Mouse (Mus musculus) forebrain, postnatal 0 days (tissue): ENCODE results near the gene Vmn1r226. TPM values are rescaled to one million over a fixed set of nuclear protein-coding genes. Genes with fewer than 3 reads are reported as not detected.

Experiments
- ATAC-seq: fragments of 200-750 bp; cut with Nextera tagmentation; 2 replicates; pipeline ENCODE4 v1.8.0; 2017; ENCODE audit warnings: mild to moderate bottlenecking, moderate library complexity
- DNase-seq: peaks from one replicate; pipeline ENCODE4 v3.0.0-alpha.2; 2015
- H3K27ac ChIP-seq: fragments of 300-500 bp; sonication (generic); 2 replicates; pipeline ENCODE4 v1.5.1; 2014; ENCODE audit warnings: low read depth, mild to moderate bottlenecking, antibody characterized with exemption, low read length, moderate library complexity, mixed read lengths
- H3K27me3 ChIP-seq: fragments of 300-500 bp; sonication (generic); 2 replicates; pipeline ENCODE4 v1.6.1; 2014; ENCODE audit warnings: mild to moderate bottlenecking, low read length, mixed read lengths; ENCODE audit not compliant: insufficient read depth
- H3K36me3 ChIP-seq: fragments of 300-500 bp; sonication (generic); 2 replicates; pipeline ENCODE4 v1.6.1; 2014; ENCODE audit warnings: mild to moderate bottlenecking, moderate library complexity; ENCODE audit not compliant: insufficient read depth
- H3K4me1 ChIP-seq: fragments of 300-500 bp; sonication (generic); 2 replicates; pipeline ENCODE4 v1.6.1; 2014; ENCODE audit warnings: antibody characterized with exemption; ENCODE audit not compliant: insufficient read depth
- H3K4me2 ChIP-seq: fragments of 300-500 bp; sonication (generic); 2 replicates; pipeline ENCODE4 v1.6.1; 2014; ENCODE audit warnings: low read depth, mild to moderate bottlenecking, moderate library complexity
- H3K4me3 ChIP-seq: fragments of 300-500 bp; sonication (generic); 2 replicates; pipeline ENCODE4 v1.5.1; 2014; ENCODE audit warnings: low read depth, low read length, mixed read lengths
- H3K9ac ChIP-seq: fragments of 300-500 bp; sonication (generic); 2 replicates; pipeline ENCODE4 v1.6.1; 2014; ENCODE audit warnings: mild to moderate bottlenecking
- H3K9me3 ChIP-seq: fragments of 300-500 bp; sonication (generic); 2 replicates; pipeline ENCODE4 v1.6.1; 2016; ENCODE audit warnings: low read length
- CTCF ChIP-seq: sonication (generic); IDR thresholded peaks from 2 replicates; pipeline ENCODE4 v1.5.1; 2016; ENCODE audit warnings: antibody characterized with exemption, control low read depth, low read depth
- WGBS: fragments of 180-500 bp; shearing (Covaris S2); extraction: QIAGEN DNeasy Blood & Tissue Kit; methylation state at CpG from one replicate; pipeline ENCODE4 v1.1.7; 2014; 5-methylcytosine and 5-hydroxymethylcytosine counted together
- polyA plus RNA-seq: library from polyadenylated mRNA; unstranded; fragments of >200 nt; fragmentation: Nextera tagmentation; extraction: Ambion mirVana; gene quantifications from 2 replicates; pipeline ENCODE4 v1.2.1, GENCODE M21; 2015
- total RNA-seq: library from RNA; depleted of rRNA; stranded (reverse); fragments of >200 nt; gene quantifications from 2 replicates; pipeline ENCODE4 v1.2.3, GENCODE M21; 2014; rRNA removed

Gene Vmn1r226
- not detected in 2 replicates for total RNA-seq
- not detected in 2 replicates for polyA plus RNA-seq

- H3K27ac ChIP-seq = no peak within 1 kb of the TSS
- 0 out of 2 replicates have a peak, but pooled peaks cover 12% of the 10 kb centered on the region for H3K9me3 ChIP-seq
Measured at GRCm38 (mm10) chr17:20682543-20682942, at the start of gene Vmn1r226. Vmn1r226 (plus strand) TSS chr17:20682843.

GRCm38 (mm10) chr17:20729543-20729942 lies 46.9 kb downstream of the Vmn1r226 start, which contains the start of gene Vmn1r227:
Vmn1r227 (plus strand) TSS chr17:20729843.
- Histone ChIP-seq H3K9ac (no peak within 1 kb of the TSS), H3K36me3 (no peaks in the 10 kb centered on the region), H3K4me2 (no peak within 1 kb of the TSS), H3K27ac (no peak within 1 kb of the TSS), H3K4me1 (no peaks in the 10 kb centered on the region), H3K27me3 (no peaks in the 10 kb centered on the region), H3K9me3 (no peaks in the 10 kb centered on the region), H3K4me3 (no peak within 1 kb of the TSS)
- WGBS = 38% methylated on average over 1 of the region's 1 CpGs
- no peak for ATAC-seq
- no peak for TF ChIP-seq CTCF
- DNase-seq = no peak

More at GRCm38 (mm10) chr17:20682543-20682942, at the start of gene Vmn1r226:
- Histone ChIP-seq H3K4me1 (no peaks in the 10 kb centered on the region), H3K9ac (no peak within 1 kb of the TSS), H3K36me3 (no peaks in the 10 kb centered on the region), H3K4me2 (no peak within 1 kb of the TSS), H3K27me3 (no peaks in the 10 kb centered on the region), H3K4me3 (no peak within 1 kb of the TSS)
- ATAC-seq = no peak
- no peak for TF ChIP-seq CTCF
- no peak for DNase-seq

Other genes with a start within 250 kb of the Vmn1r226 start
- not detected in 2 replicates for gene Vmn2r108, start 201.5 kb upstream of the Vmn1r226 start, total RNA-seq
- not detected in 2 replicates for gene Vmn2r108, start 201.5 kb upstream of the Vmn1r226 start, polyA plus RNA-seq
- not detected in 2 replicates for gene Vmn1r225, start 184.7 kb upstream of the Vmn1r226 start, total RNA-seq
- gene Vmn1r225, start 184.7 kb upstream of the Vmn1r226 start, polyA plus RNA-seq = not detected in 2 replicates
- gene Vmn2r109, start 118.1 kb upstream of the Vmn1r226 start, total RNA-seq = not detected in 2 replicates
- not detected in 2 replicates for gene Vmn2r109, start 118.1 kb upstream of the Vmn1r226 start, polyA plus RNA-seq
- gene Vmn2r110, start 86.4 kb upstream of the Vmn1r226 start, total RNA-seq = not detected in 2 replicates
- 0.03 TPM in 1 of 2 replicates, not detected in the other for gene Vmn2r110, start 86.4 kb upstream of the Vmn1r226 start, polyA plus RNA-seq
- not detected in 2 replicates for gene Fpr-rs3, start 58.0 kb upstream of the Vmn1r226 start, total RNA-seq
- not detected in 2 replicates for gene Fpr-rs3, start 58.0 kb upstream of the Vmn1r226 start, polyA plus RNA-seq
- not detected in 2 replicates for gene Vmn1r227, start 47.0 kb downstream of the Vmn1r226 start, total RNA-seq
- gene Vmn1r227, start 47.0 kb downstream of the Vmn1r226 start, polyA plus RNA-seq = not detected in 2 replicates
- gene Vmn1r228, start 103.3 kb downstream of the Vmn1r226 start, total RNA-seq = not detected in 2 replicates
- not detected in 2 replicates for gene Vmn1r228, start 103.3 kb downstream of the Vmn1r226 start, polyA plus RNA-seq
- not detected in 2 replicates for gene Vmn1r229, start 128.7 kb downstream of the Vmn1r226 start, total RNA-seq
- gene Vmn1r229, start 128.7 kb downstream of the Vmn1r226 start, polyA plus RNA-seq = not detected in 2 replicates
- gene Vmn1r230, start 157.6 kb downstream of the Vmn1r226 start, total RNA-seq = not detected in 2 replicates
- gene Vmn1r230, start 157.6 kb downstream of the Vmn1r226 start, polyA plus RNA-seq = not detected in 2 replicates
- not detected in 2 replicates for gene Vmn1r231, start 222.2 kb downstream of the Vmn1r226 start, total RNA-seq
- gene Vmn1r231, start 222.2 kb downstream of the Vmn1r226 start, polyA plus RNA-seq = not detected in 2 replicates
- gene Vmn1r232, start 236.9 kb downstream of the Vmn1r226 start, total RNA-seq = not detected in 2 replicates
- gene Vmn1r232, start 236.9 kb downstream of the Vmn1r226 start, polyA plus RNA-seq = not detected in 2 replicates